In genomic region chr17:23654001-23654400, GRCm38 (mm10) we compare ENCODE assay signal across 32 mouse cellular contexts. TPM values are rescaled to one million over a fixed set of nuclear protein-coding genes. Genes with fewer than 3 reads are reported as not detected.
"Had no signal": no experiment of that assay in that cellular context is flagged by ENCODE, and none has a peak within 500 bp of the region (broad histone marks: within the 10 kb centered on the region; RNA-seq: fewer than 3 reads in every experiment).

No protein-coding gene starts in this region.

- H3K27ac ChIP-seq: gastrocnemius, adult 2 months; heart, adult 2 months; heart, embryonic 13.5 days; heart, embryonic 15.5 days; hindbrain, embryonic 13.5 days; hindbrain, embryonic 15.5 days; hindbrain, postnatal 0 days; layer of hippocampus, adult 2 months; left cerebral cortex, adult 2 months; limb, embryonic 13.5 days; limb, embryonic 15.5 days; liver, embryonic 12.5 days had no signal

- H3K4me3 ChIP-seq: gastrocnemius, adult 2 months; heart, adult 2 months; heart, embryonic 13.5 days; heart, embryonic 15.5 days; hindbrain, embryonic 13.5 days; hindbrain, embryonic 15.5 days; layer of hippocampus, adult 2 months; left cerebral cortex, adult 2 months; limb, embryonic 13.5 days; limb, embryonic 15.5 days; liver, embryonic 12.5 days had no signal

- H3K36me3 ChIP-seq: heart, embryonic 13.5 days; heart, embryonic 15.5 days; hindbrain, embryonic 13.5 days; hindbrain, embryonic 15.5 days; limb, embryonic 13.5 days; limb, embryonic 15.5 days; liver, embryonic 12.5 days had no signal

- H3K9ac ChIP-seq: heart, embryonic 13.5 days; heart, embryonic 15.5 days; hindbrain, embryonic 13.5 days; hindbrain, embryonic 15.5 days; limb, embryonic 13.5 days; limb, embryonic 15.5 days; liver, embryonic 12.5 days had no signal

- H3K9me3 ChIP-seq: heart, embryonic 13.5 days; heart, embryonic 15.5 days; hindbrain, embryonic 13.5 days; hindbrain, embryonic 15.5 days; limb, embryonic 13.5 days; limb, embryonic 15.5 days; liver, embryonic 12.5 days had no signal

- H3K4me2 ChIP-seq: heart, embryonic 11.5 days; heart, embryonic 13.5 days; heart, embryonic 15.5 days; hindbrain, embryonic 13.5 days; hindbrain, embryonic 15.5 days; limb, embryonic 13.5 days; limb, embryonic 15.5 days; liver, embryonic 12.5 days had no signal

- ATAC-seq: hindbrain, postnatal 0 days; intestine, postnatal 0 days; liver, embryonic 12.5 days had no signal

- H3K4me1 ChIP-seq: heart, embryonic 13.5 days; heart, embryonic 15.5 days; hindbrain, embryonic 13.5 days; hindbrain, embryonic 15.5 days; limb, embryonic 13.5 days; limb, embryonic 15.5 days; liver, embryonic 12.5 days had no signal

- DNase-seq: gastrocnemius, adult 2 months; gastrocnemius, postnatal 10 days; gastrocnemius, postnatal 25 days; heart, adult 11 months; heart, adult 2 months; heart, postnatal 14 days; heart, postnatal 36 days; kidney, adult 18-20 months; kidney, adult 8-10 months; kidney, postnatal 10 days; kidney, postnatal 25 days; kidney, postnatal 4 days; left cerebral cortex, postnatal 4 days had no signal

RNA-seq across cellular contexts. Expression of gene Bicdl2, which starts 6.3 kb away (rescaled TPM):
- total RNA-seq: gastrocnemius, adult 2 months; gastrocnemius, postnatal 10 days; gastrocnemius, postnatal 25 days; gastrocnemius, postnatal 4 days; heart, adult 2 months; heart, postnatal 14 days; heart, postnatal 36 days; hematopoietic stem cell, adult 5-6 weeks; hindbrain, postnatal 0 days; layer of hippocampus, adult 2 months; layer of hippocampus, postnatal 10 days; layer of hippocampus, postnatal 25 days; left cerebral cortex, adult 2 months; left cerebral cortex, postnatal 25 days; left cerebral cortex, postnatal 4 days had no signal
- polyA plus RNA-seq: frontal cortex, adult 2 months; heart, adult 2 months; hindbrain, embryonic 15.5 days; liver, adult 2 months; liver, embryonic 12.5 days had no signal

RNA-seq across cellular contexts. Expression of gene Mmp25, which starts 8.9 kb away (rescaled TPM):
- total RNA-seq: gastrocnemius, postnatal 25 days had no signal
